Mouse (Mus musculus) CH12.LX (cell line): ENCODE data around the gene H3f3b. TPM values are rescaled to one million over a fixed set of nuclear protein-coding genes. Genes with fewer than 3 reads are reported as not detected.

Source experiments
- DNase-seq: peaks from one replicate; pipeline ENCODE4 v3.0.0-alpha.2; 2013; ENCODE audit errors: extremely low read depth
- H3K27ac ChIP-seq: 2 replicates; pipeline ENCODE4 v1.5.1; 2012; ENCODE audit warnings: low read depth, mild to moderate bottlenecking, control low read depth, moderate library complexity; ENCODE audit not compliant: insufficient read depth
- H3K27me3 ChIP-seq: replicated peaks from 2 replicates; pipeline ENCODE3; 2012; ENCODE audit warnings: inconsistent platforms
- H3K36me3 ChIP-seq, 2 experiments: replicated peaks in 1 of 2; 2 replicates each; pipeline versions ENCODE3 to v1.6.1; 2012; ENCODE audit warnings: inconsistent platforms in 1 of 2, low read length in 1 of 2, mild to moderate bottlenecking in 1 of 2, mixed read lengths in 1 of 2, moderate library complexity in 1 of 2; ENCODE audit not compliant: control insufficient read depth in 1 of 2, insufficient read depth in 1 of 2
- H3K4me1 ChIP-seq, 2 experiments: 2 replicates each; pipeline ENCODE4 v1.6.1; 2012; ENCODE audit warnings: inconsistent platforms in 1 of 2, moderate library complexity in 1 of 2; ENCODE audit not compliant: insufficient read depth in 2 of 2, control insufficient read depth in 1 of 2
- H3K4me2 ChIP-seq: 2 replicates; pipeline ENCODE4 v1.6.1; 2012; ENCODE audit warnings: low read depth, mild to moderate bottlenecking, control low read depth; ENCODE audit not compliant: poor library complexity, insufficient read depth, severe bottlenecking
- H3K4me3 ChIP-seq, 3 experiments: fragments of 150-350 bp in 1 of 3; sonication (generic) in 1 of 3; replicated peaks in 1 of 3; 2 replicates each; pipeline versions ENCODE3 to v1.5.1; 2011 to 2012; ENCODE audit warnings: low read depth in 2 of 3, low read length in 2 of 3, mild to moderate bottlenecking in 2 of 3, moderate library complexity in 2 of 3, control low read depth in 1 of 3, improper control_type of control experiment in 1 of 3, inconsistent platforms in 1 of 3, mixed read lengths in 1 of 3; ENCODE audit not compliant: poor library complexity in 1 of 3
- H3K79me2 ChIP-seq: replicated peaks from 2 replicates; pipeline ENCODE4 v1.6.1; 2012; ENCODE audit warnings: mild to moderate bottlenecking, moderate library complexity; ENCODE audit not compliant: control insufficient read depth, poor library complexity, insufficient read depth, severe bottlenecking; ENCODE audit errors: extremely low read depth
- H3K9ac ChIP-seq: 2 replicates; pipeline ENCODE4 v1.6.1; 2012; ENCODE audit warnings: low read depth, mild to moderate bottlenecking, control low read depth, moderate library complexity; ENCODE audit not compliant: insufficient read depth
- H3K9me3 ChIP-seq: replicated peaks from 2 replicates; pipeline ENCODE3; 2012; ENCODE audit warnings: low read length, inconsistent platforms, mixed read lengths
- CHD2 ChIP-seq: IDR thresholded peaks from 2 replicates; pipeline ENCODE4 v1.6.1; 2011; ENCODE audit warnings: low read length, improper control_type of control experiment
- E2F4 ChIP-seq: IDR thresholded peaks from 2 replicates; pipeline ENCODE4 v1.6.1; 2011; ENCODE audit warnings: low read depth, low read length, improper control_type of control experiment; ENCODE audit not compliant: insufficient replicate concordance
- ELF1 ChIP-seq: IDR thresholded peaks from 2 replicates; pipeline ENCODE4 v1.6.1; 2014; ENCODE audit warnings: low read depth, mild to moderate bottlenecking, inconsistent platforms, low read length, improper control_type of control experiment
- EP300 ChIP-seq: IDR thresholded peaks from 2 replicates; pipeline ENCODE4 v1.6.1; 2011; ENCODE audit warnings: low read length, improper control_type of control experiment
- JUN ChIP-seq: IDR thresholded peaks from 2 replicates; pipeline ENCODE4 v1.6.1; 2011; ENCODE audit warnings: low read depth, mild to moderate bottlenecking, low read length, improper control_type of control experiment, moderate library complexity; ENCODE audit not compliant: insufficient read depth
- MAFK ChIP-seq: IDR thresholded peaks from 2 replicates; pipeline ENCODE4 v1.6.1; 2011; ENCODE audit warnings: low read length, improper control_type of control experiment; ENCODE audit not compliant: insufficient replicate concordance
- MAX ChIP-seq: IDR thresholded peaks from 2 replicates; pipeline ENCODE4 v1.6.1; 2011; ENCODE audit warnings: low read length, improper control_type of control experiment
- MAZ ChIP-seq: IDR thresholded peaks from 2 replicates; pipeline ENCODE4 v1.6.1; 2012; ENCODE audit warnings: low read depth, mild to moderate bottlenecking, inconsistent platforms, low read length, improper control_type of control experiment, moderate library complexity
- MEF2A ChIP-seq: IDR thresholded peaks from 2 replicates; pipeline ENCODE4 v1.6.1; 2014; ENCODE audit warnings: low read depth, mild to moderate bottlenecking, inconsistent platforms, low read length, improper control_type of control experiment, borderline replicate concordance
- MXI1 ChIP-seq: IDR thresholded peaks from 2 replicates; pipeline ENCODE4 v1.6.1; 2011; ENCODE audit warnings: mild to moderate bottlenecking, low read depth, low read length, improper control_type of control experiment
- NELFE ChIP-seq: IDR thresholded peaks from 2 replicates; pipeline ENCODE4 v1.6.1; 2011; ENCODE audit warnings: low read depth, low read length, improper control_type of control experiment
- PAX5 ChIP-seq: IDR thresholded peaks from 2 replicates; pipeline ENCODE4 v1.6.1; 2012; ENCODE audit warnings: low read length, inconsistent platforms, mixed read lengths
- RCOR1 ChIP-seq: conservative IDR thresholded peaks from 2 replicates; pipeline ENCODE4 v1.6.1; 2012; ENCODE audit warnings: low read depth, mild to moderate bottlenecking, inconsistent platforms, low read length, improper control_type of control experiment
- SIN3A ChIP-seq: IDR thresholded peaks from 2 replicates; pipeline ENCODE4 v1.6.1; 2012; ENCODE audit warnings: low read length, improper control_type of control experiment, inconsistent platforms
- TCF12 ChIP-seq: IDR thresholded peaks from 2 replicates; pipeline ENCODE4 v1.6.1; 2014; ENCODE audit warnings: low read depth, mild to moderate bottlenecking, inconsistent platforms, low read length, improper control_type of control experiment
- UBTF ChIP-seq: IDR thresholded peaks from 2 replicates; pipeline ENCODE4 v1.6.1; 2012; ENCODE audit warnings: low read depth, mild to moderate bottlenecking, inconsistent platforms, low read length, improper control_type of control experiment, moderate library complexity
- ZKSCAN1 ChIP-seq: IDR thresholded peaks from 2 replicates; pipeline ENCODE4 v1.6.1; 2012; ENCODE audit warnings: low read depth, inconsistent platforms, low read length, improper control_type of control experiment, borderline replicate concordance
- ZMIZ1 ChIP-seq: IDR thresholded peaks from 2 replicates; pipeline ENCODE4 v1.6.1; 2012; ENCODE audit warnings: low read depth, mild to moderate bottlenecking, inconsistent platforms, low read length, improper control_type of control experiment
- dilution Hi-C: fragments of 300-500 bp; cut with MboI; formaldehyde crosslinking; loops from 2 replicates; pipeline ENCODE4 v1.14.3; 2020; ENCODE audit warnings: low sequenced_read_pairs; ENCODE audit not compliant: extremely low pct_unique_long_range_greater_than_20kb, extremely low pct_ligation_motif_present
- in situ Hi-C: fragments of 300-500 bp; cut with MboI; formaldehyde crosslinking; loops from 3 replicates; pipeline ENCODE4 v1.14.3; 2019; ENCODE audit warnings: low sequenced_read_pairs, low pct_ligation_motif_present, low pct_unique_long_range_greater_than_20kb, mixed read lengths
- polyA plus RNA-seq: library from polyadenylated mRNA; unstranded; fragments of >175 nt; gene quantifications from 2 replicates; pipeline ENCODE4 v1.2.1, GENCODE M21; 2012; ENCODE audit warnings: low read depth; ENCODE audit not compliant: insufficient read length
- total RNA-seq, 2 experiments: library from RNA; depleted of rRNA; stranded (reverse); fragments of 300-350 nt in 1 of 2; fragments of >200 nt in 1 of 2; gene quantifications; 2 replicates each; pipeline ENCODE4 v1.2.3; 2012 to 2014

Gene H3f3b
- total RNA-seq (2012; rRNA removed), result 340 and 455 TPM in 2 replicates
- 567 and 573 TPM in 2 replicates for total RNA-seq (2014; rRNA removed)
- 862 and 889 TPM in 2 replicates for polyA plus RNA-seq

GRCm38 (mm10) chr11:116027756-116028155 is at the start of gene H3f3b:
Gene H3f3b (minus strand): TSS chr11:116027962.
- Histone ChIP-seq H3K4me2 (no peak within 1 kb of the TSS), H3K27me3 (peaks cover 18% of the 10 kb centered on the region), H3K9me3 (no peaks in the 10 kb centered on the region), H3K4me3 (no peak within 1 kb of the TSS), H3K27ac (no peak within 1 kb of the TSS)
- in situ Hi-C loops (no loop called here), dilution Hi-C loops (no loop called here)
- TF ChIP-seq JUN (no peak), PAX5 (no peak), MXI1 (no peak), TCF12 (no peak), MEF2A (0 out of 2 replicates have a peak, but pooled peaks have one; percentile 21)
- TF ChIP-seq, all 38 proteins: peak for 1
- Histone ChIP-seq H3K4me1 (peaks cover 5 to 33% of the 10 kb centered on the region in 2 experiments; a peak in 3 of 4 replicates), H3K9ac (no peak within 1 kb of the TSS), H3K36me3 (peaks cover 5 to 10% of the 10 kb centered on the region in 2 experiments), H3K79me2 (peaks cover 34% of the 10 kb centered on the region)
- no peak for DNase-seq

DNA sequence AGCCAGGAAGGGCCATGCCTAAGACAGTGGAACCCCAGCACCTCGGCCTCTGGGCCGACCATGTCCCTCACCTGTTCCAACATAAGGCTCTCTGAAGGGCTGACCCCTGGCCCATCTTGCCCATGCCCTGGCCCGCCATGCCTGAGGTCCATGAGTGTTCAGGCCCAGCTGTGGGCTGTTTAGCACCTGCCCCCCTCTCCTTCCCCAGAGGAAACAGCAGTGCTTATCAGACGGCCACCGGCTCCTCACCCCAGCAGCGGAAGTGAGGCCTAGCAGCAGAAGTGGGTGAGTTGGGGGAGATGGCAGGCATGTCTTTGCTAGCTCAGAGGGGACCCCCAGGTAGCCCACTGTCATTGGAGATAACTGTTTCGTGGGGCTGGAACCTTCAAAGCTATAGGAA is 49.1 kb upstream of the H3f3b start:
- in situ Hi-C loops, result no loop called here
- Histone ChIP-seq H3K4me3 (peak overlapping the region; percentile 57 to 59 (median 58)), H3K36me3 (peaks cover 29 to 68% of the 10 kb centered on the region in 2 experiments), H3K4me1 (peaks cover 6 to 31% of the 10 kb centered on the region in 2 experiments), H3K4me2 (no peak overlapping the region; the same call in 1 of the 2 replicates), H3K27me3 (no peaks in the 10 kb centered on the region), H3K79me2 (no peaks in the 10 kb centered on the region), H3K9ac (peak overlapping the region; percentile 41; the same call in 1 of the 2 replicates), H3K9me3 (no peaks in the 10 kb centered on the region), H3K27ac (no peak overlapping the region)
- no peak for TF ChIP-seq ELF1
- TF ChIP-seq MAZ, result no peak
- TF ChIP-seq ZKSCAN1, result no peak
- TF ChIP-seq SIN3A, result no peak
- peak; percentile 23 for DNase-seq
- dilution Hi-C loops, result no loop called here

DNA sequence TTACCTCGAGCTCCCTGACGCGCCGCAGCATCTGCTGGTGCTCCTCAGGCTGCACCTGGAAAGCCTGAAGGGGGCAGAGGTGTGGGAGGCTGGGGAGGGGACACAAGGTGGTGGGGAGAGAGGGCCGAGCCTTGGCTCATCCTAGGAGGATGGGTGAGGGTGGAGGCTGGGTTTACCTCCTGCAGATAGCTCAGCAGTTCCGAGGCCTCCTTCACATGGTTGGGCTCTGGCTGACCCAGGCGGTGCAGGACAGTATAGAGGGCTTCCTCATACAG is 48.4 kb upstream of the H3f3b start:
- no peak for DNase-seq
- Histone ChIP-seq H3K27ac (no peak overlapping the region), H3K4me1 (peaks cover 7 to 37% of the 10 kb centered on the region in 2 experiments), H3K79me2 (no peaks in the 10 kb centered on the region), H3K36me3 (peaks cover 23 to 62% of the 10 kb centered on the region in 2 experiments), H3K9ac (no peak overlapping the region), H3K9me3 (no peaks in the 10 kb centered on the region), H3K4me2 (no peak overlapping the region), H3K4me3 (peak overlapping the region in 1 of 3 experiments; percentile 59), H3K27me3 (no peaks in the 10 kb centered on the region)
- in situ Hi-C loops (no loop called here), dilution Hi-C loops (no loop called here)
- TF ChIP-seq ELF1, result no peak
- TF ChIP-seq MXI1, result no peak
- no peak for TF ChIP-seq ZMIZ1
- no peak for TF ChIP-seq RCOR1
- no peak for TF ChIP-seq ZKSCAN1
- no peak for TF ChIP-seq NELFE
- no peak for TF ChIP-seq EP300
- no peak for TF ChIP-seq MAFK
- TF ChIP-seq MAX, result no peak
- TF ChIP-seq PAX5, result no peak
- TF ChIP-seq CHD2, result no peak
- TF ChIP-seq UBTF, result no peak
- TF ChIP-seq E2F4, result no peak
